In genomic region chr19:58244148-58244547, GRCm38 (mm10) we compare ENCODE assay signal across 16 mouse cellular contexts.
DNase-seq lines count a peak whose midpoint lies in the region; ATAC-seq lines count a peak whose summit lies in the region.
"Had no signal": no experiment of that assay in that cellular context is flagged by ENCODE, and none has a peak within 500 bp of the region (broad histone marks: within the 10 kb centered on the region; RNA-seq: fewer than 3 reads in every experiment).

No protein-coding gene starts in this region.

- peak overlapping the region; percentile 16; the same call in 1 of the 2 replicates for H3K27ac ChIP-seq in hindbrain, embryonic 16.5 days (ENCODE audit: low read depth, low read length)
- no peak overlapping the region for H3K27ac ChIP-seq in hindbrain, embryonic 12.5 days
- peak overlapping the region; percentile 31; the same call in 1 of the 2 replicates for H3K27ac ChIP-seq in embryonic facial prominence, embryonic 10.5 days (replicated peaks)
- H3K27ac ChIP-seq: embryonic facial prominence, embryonic 12.5 days; heart, adult 2 months; liver, embryonic 13.5 days; midbrain, embryonic 12.5 days had no signal

- no peaks in the 10 kb centered on the region for H3K9me3 ChIP-seq in hindbrain, embryonic 16.5 days (ENCODE audit: control insufficient read depth, low read length)
- no peaks in the 10 kb centered on the region for H3K9me3 ChIP-seq in hindbrain, embryonic 12.5 days (replicated peaks)
- H3K9me3 ChIP-seq in embryonic facial prominence, embryonic 10.5 days, result no peaks in the 10 kb centered on the region
- H3K9me3 ChIP-seq: embryonic facial prominence, embryonic 12.5 days; liver, embryonic 13.5 days; midbrain, embryonic 12.5 days had no signal

- peaks cover 7% of the 10 kb centered on the region for H3K4me1 ChIP-seq in hindbrain, embryonic 16.5 days (ENCODE audit: control insufficient read depth, insufficient read depth, low read depth, low read length)
- H3K4me1 ChIP-seq in hindbrain, embryonic 12.5 days, result peaks cover 17% of the 10 kb centered on the region
- peaks cover 18% of the 10 kb centered on the region for H3K4me1 ChIP-seq in embryonic facial prominence, embryonic 10.5 days

- H3K4me2 ChIP-seq in hindbrain, embryonic 16.5 days (ENCODE audit: low read length), result no peak overlapping the region
- no peak overlapping the region for H3K4me2 ChIP-seq in hindbrain, embryonic 12.5 days (replicated peaks)
- H3K4me2 ChIP-seq: embryonic facial prominence, embryonic 12.5 days; liver, embryonic 13.5 days; midbrain, embryonic 12.5 days had no signal

- no peaks in the 10 kb centered on the region for H3K27me3 ChIP-seq in hindbrain, embryonic 16.5 days (replicated peaks; ENCODE audit: control insufficient read depth, insufficient read depth, low read length)
- H3K27me3 ChIP-seq in hindbrain, embryonic 12.5 days, result no peaks in the 10 kb centered on the region; the same call in 1 of the 2 replicates
- peaks cover 8% of the 10 kb centered on the region for H3K27me3 ChIP-seq in embryonic facial prominence, embryonic 10.5 days (replicated peaks; ENCODE audit: low read depth, poor library complexity, severe bottlenecking)
- H3K27me3 ChIP-seq: embryonic facial prominence, embryonic 12.5 days; liver, embryonic 13.5 days; midbrain, embryonic 12.5 days had no signal

- 71% methylated on average over 4 of the region's 4 CpGs for WGBS in hindbrain, embryonic 16.5 days
- WGBS in hindbrain, embryonic 12.5 days, result 57% methylated on average over 4 of the region's 4 CpGs
- 65% methylated on average over 4 of the region's 4 CpGs for whole genome bisulfite sequencing in embryonic facial prominence, embryonic 10.5 days

- no peak overlapping the region for H3K9ac ChIP-seq in hindbrain, embryonic 16.5 days (ENCODE audit: low read depth, low read length)
- no peak overlapping the region for H3K9ac ChIP-seq in hindbrain, embryonic 12.5 days
- H3K9ac ChIP-seq: embryonic facial prominence, embryonic 12.5 days; forebrain, postnatal 0 days; liver, embryonic 13.5 days; midbrain, embryonic 12.5 days had no signal

- no peak for ATAC-seq in hindbrain, embryonic 16.5 days
- ATAC-seq in hindbrain, embryonic 12.5 days (ENCODE audit: low FRiP score), result no peak
- ATAC-seq in megakaryocyte progenitor cell, adult 5-6 weeks (replicated peaks; ENCODE audit: poor library complexity), result peak; percentile 45; the same call in 1 of the 2 replicates
- ATAC-seq: forebrain, postnatal 0 days had no signal

- peak; percentile 73 for DNase-seq in MN1 (ENCODE audit: low spot score)
- no peak for DNase-seq in embryonic facial prominence, embryonic 10.5 days (ENCODE audit: low spot score)
- no peak for DNase-seq in thymus, postnatal 14 days
- DNase-seq in cerebellum, postnatal 25 days, result no peak
- DNase-seq: adrenal gland, postnatal 36 days; cerebellum, adult 11 months; forebrain, postnatal 0 days; heart, adult 2 months; kidney, adult 9 months; liver, embryonic 13.5 days; thymus, postnatal 4 days had no signal

- no peaks in the 10 kb centered on the region for H3K36me3 ChIP-seq in hindbrain, embryonic 16.5 days (ENCODE audit: control insufficient read depth, insufficient read depth, low read length)
- no peaks in the 10 kb centered on the region for H3K36me3 ChIP-seq in hindbrain, embryonic 12.5 days
- H3K36me3 ChIP-seq in embryonic facial prominence, embryonic 10.5 days (replicated peaks), result no peaks in the 10 kb centered on the region
- H3K36me3 ChIP-seq: embryonic facial prominence, embryonic 12.5 days; liver, embryonic 13.5 days; midbrain, embryonic 12.5 days had no signal

- H3K4me3 ChIP-seq in hindbrain, embryonic 16.5 days (ENCODE audit: low read length), result no peak overlapping the region
- no peak overlapping the region for H3K4me3 ChIP-seq in hindbrain, embryonic 12.5 days
- H3K4me3 ChIP-seq in embryonic facial prominence, embryonic 10.5 days, result no peak overlapping the region
- H3K4me3 ChIP-seq: embryonic facial prominence, embryonic 12.5 days; heart, adult 2 months; liver, embryonic 13.5 days; midbrain, embryonic 12.5 days had no signal
